Mouse (Mus musculus) hindbrain, embryonic 12.5 days (tissue): ENCODE data around the gene Bicra. TPM values are rescaled to one million over a fixed set of nuclear protein-coding genes. Genes with fewer than 3 reads are reported as not detected.

Source experiments
- ATAC-seq: fragments of 200-750 bp; cut with Nextera tagmentation; 2 replicates; pipeline ENCODE4 v1.8.0; 2017; ENCODE audit warnings: moderate TSS enrichment; ENCODE audit not compliant: low FRiP score
- H3K27ac ChIP-seq: fragments of 300-500 bp; sonication (generic); 2 replicates; pipeline ENCODE4 v1.5.1; 2016; ENCODE audit warnings: mild to moderate bottlenecking
- H3K27me3 ChIP-seq: fragments of 300-500 bp; sonication (generic); 2 replicates; pipeline ENCODE4 v1.6.1; 2016; ENCODE audit warnings: mild to moderate bottlenecking
- H3K36me3 ChIP-seq: fragments of 300-500 bp; sonication (generic); 2 replicates; pipeline ENCODE4 v1.6.1; 2016; ENCODE audit warnings: mild to moderate bottlenecking
- H3K4me1 ChIP-seq: fragments of 300-500 bp; sonication (generic); 2 replicates; pipeline ENCODE4 v1.6.1; 2016
- H3K4me2 ChIP-seq: fragments of 300-500 bp; sonication (generic); replicated peaks from 2 replicates; pipeline ENCODE4 v1.6.1; 2016; ENCODE audit warnings: mild to moderate bottlenecking
- H3K4me3 ChIP-seq: fragments of 300-500 bp; sonication (generic); 2 replicates; pipeline ENCODE4 v1.5.1; 2016; ENCODE audit warnings: mild to moderate bottlenecking
- H3K9ac ChIP-seq: fragments of 300-500 bp; sonication (generic); 2 replicates; pipeline ENCODE4 v1.6.1; 2016; ENCODE audit warnings: mild to moderate bottlenecking, moderate library complexity
- H3K9me3 ChIP-seq: fragments of 300-500 bp; sonication (generic); replicated peaks from 2 replicates; pipeline ENCODE4 v1.6.1; 2016; ENCODE audit warnings: mild to moderate bottlenecking
- WGBS: fragments of 180-500 bp; shearing (Covaris S2); methylation state at CpG from one replicate; pipeline ENCODE4 v1.1.7; 2016; 5-methylcytosine and 5-hydroxymethylcytosine counted together
- polyA plus RNA-seq: library from polyadenylated mRNA; unstranded; fragments of >200 nt; fragmentation: Nextera tagmentation; extraction: Ambion mirVana; gene quantifications from 2 replicates; pipeline ENCODE4 v1.2.1, GENCODE M21; 2016

The Bicra gene
- polyA plus RNA-seq, 1 experiment from 2014 or later = 10.3 TPM

GRCm38 (mm10) chr7:16046101-16046480 is 1.6 kb downstream of the Bicra start:
- H3K27ac ChIP-seq = peak overlapping the region; percentile 98
- WGBS = 4% methylated on average over 7 of the region's 7 CpGs
- H3K4me2 ChIP-seq = peak overlapping the region; percentile 68
- H3K9me3 ChIP-seq = no peaks in the 10 kb centered on the region
- ATAC-seq = 0 out of 2 replicates have a peak, but pooled peaks have one; percentile 6
- H3K36me3 ChIP-seq = no peaks in the 10 kb centered on the region
- H3K9ac ChIP-seq = peak overlapping the region; percentile 98
- no peaks in the 10 kb centered on the region for H3K27me3 ChIP-seq
- peaks cover 47% of the 10 kb centered on the region for H3K4me1 ChIP-seq
- H3K4me3 ChIP-seq = peak overlapping the region; percentile 64

DNA sequence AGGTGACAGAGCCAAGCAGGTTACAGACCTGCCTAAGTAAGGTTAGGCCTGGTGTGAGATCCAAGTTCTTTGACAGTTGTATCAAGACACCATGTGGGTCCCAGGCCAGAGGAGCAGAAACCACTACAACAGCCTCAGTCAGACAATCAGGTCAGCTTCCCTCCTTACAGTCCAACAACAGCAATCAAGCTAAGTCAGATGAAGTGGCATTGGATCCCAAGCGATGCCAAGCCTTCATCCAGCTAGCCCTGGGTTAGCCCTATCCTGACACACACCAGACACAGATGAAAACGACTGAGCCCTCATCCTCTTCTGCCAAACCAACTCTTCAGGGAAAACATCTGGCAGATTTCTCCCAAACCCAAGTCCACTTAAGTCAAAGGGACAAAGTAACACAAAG is 2.2 kb downstream of the Bicra start:
- H3K9me3 ChIP-seq = no peaks in the 10 kb centered on the region
- H3K9ac ChIP-seq = peak overlapping the region; percentile 41
- peak overlapping the region; percentile 68 for H3K4me2 ChIP-seq
- peak overlapping the region; percentile 98; the same call in 1 of the 2 replicates for H3K27ac ChIP-seq
- H3K4me3 ChIP-seq = peak overlapping the region; percentile 64
- H3K4me1 ChIP-seq = peaks cover 47% of the 10 kb centered on the region
- WGBS = 44% methylated on average over 2 of the region's 2 CpGs
- ATAC-seq = no peak
- H3K36me3 ChIP-seq = no peaks in the 10 kb centered on the region
- H3K27me3 ChIP-seq = no peaks in the 10 kb centered on the region

DNA sequence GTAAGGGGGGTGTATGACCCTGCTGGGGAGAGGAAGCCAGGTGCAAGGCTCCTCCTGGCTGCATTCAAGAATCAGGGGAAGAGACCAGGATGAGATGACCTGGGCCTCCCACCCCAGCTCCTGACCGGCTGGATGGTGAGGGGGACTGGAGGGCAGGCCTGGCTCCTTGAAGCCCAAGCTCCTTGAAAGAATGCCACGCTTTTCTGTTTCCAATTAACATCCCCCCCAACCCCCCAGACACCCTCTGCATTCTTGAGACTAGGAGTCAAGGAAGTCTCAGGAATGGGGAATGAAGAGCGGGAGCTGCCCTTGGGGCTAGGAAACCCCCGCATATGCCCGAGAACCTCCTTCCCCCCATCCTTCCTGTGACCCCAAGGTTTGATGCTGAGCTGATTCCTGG is 3.2 kb downstream of the Bicra start:
- peak overlapping the region; percentile 73 for H3K27ac ChIP-seq
- peak overlapping the region; percentile 47 for H3K9ac ChIP-seq
- H3K27me3 ChIP-seq = no peaks in the 10 kb centered on the region
- peaks cover 40% of the 10 kb centered on the region for H3K4me1 ChIP-seq
- peak overlapping the region; percentile 68 for H3K4me2 ChIP-seq
- peak overlapping the region; percentile 64; the same call in 1 of the 2 replicates for H3K4me3 ChIP-seq
- ATAC-seq = no peak
- WGBS = 31% methylated on average over 5 of the region's 5 CpGs
- no peaks in the 10 kb centered on the region for H3K36me3 ChIP-seq
- H3K9me3 ChIP-seq = no peaks in the 10 kb centered on the region

DNA sequence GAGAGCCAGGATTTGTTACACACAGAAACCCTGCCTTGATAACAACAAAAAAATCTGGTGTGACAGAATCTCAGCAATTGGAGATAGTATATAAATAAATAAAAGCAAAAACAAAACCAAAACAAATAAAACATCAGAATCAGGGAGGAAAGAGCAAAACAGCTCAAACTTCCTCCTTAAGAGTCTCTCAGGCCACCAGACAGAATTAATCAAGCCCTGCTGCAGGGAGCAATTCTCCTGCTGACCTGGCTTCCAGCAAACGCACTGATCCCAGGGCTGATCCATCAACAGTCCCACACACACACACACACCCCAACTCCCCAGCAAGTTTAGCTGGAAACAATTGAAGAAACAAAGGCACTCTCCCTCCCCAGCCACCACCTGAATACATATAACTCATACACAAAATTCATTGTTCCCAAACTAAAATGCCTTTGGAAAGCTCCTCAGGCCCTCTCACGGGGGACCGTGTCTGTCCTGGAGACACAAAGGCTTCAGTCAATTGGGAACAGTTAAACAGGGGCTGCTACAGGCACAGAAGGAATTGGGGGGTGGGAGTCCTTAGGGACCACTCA is 3.8 kb downstream of the Bicra start:
- Histone ChIP-seq H3K27me3 (no peaks in the 10 kb centered on the region), H3K36me3 (no peaks in the 10 kb centered on the region), H3K27ac (peak overlapping the region; percentile 73), H3K4me2 (peak overlapping the region; percentile 68), H3K9ac (peak overlapping the region; percentile 47), H3K4me3 (no peak overlapping the region), H3K9me3 (no peaks in the 10 kb centered on the region), H3K4me1 (peaks cover 34% of the 10 kb centered on the region)
- WGBS = 10% methylated on average over 3 of the region's 3 CpGs
- no peak for ATAC-seq

GRCm38 (mm10) chr7:16042850-16043775 is 4.6 kb downstream of the Bicra start:
- ATAC-seq = no peak
- 74% methylated on average over 10 of the region's 10 CpGs for WGBS
- H3K4me2 ChIP-seq = peak overlapping the region; percentile 68; the same call in 1 of the 2 replicates
- H3K27ac ChIP-seq = no peak overlapping the region; the same call in 1 of the 2 replicates
- H3K4me3 ChIP-seq = no peak overlapping the region
- no peak overlapping the region for H3K9ac ChIP-seq
- no peaks in the 10 kb centered on the region for H3K9me3 ChIP-seq
- H3K4me1 ChIP-seq = peaks cover 32% of the 10 kb centered on the region
- H3K27me3 ChIP-seq = no peaks in the 10 kb centered on the region
- no peaks in the 10 kb centered on the region for H3K36me3 ChIP-seq

GRCm38 (mm10) chr7:16041208-16041607 is 6.5 kb downstream of the Bicra start:
- Histone ChIP-seq H3K4me1 (peaks cover 31% of the 10 kb centered on the region), H3K27me3 (no peaks in the 10 kb centered on the region)
- no peak for ATAC-seq

GRCm38 (mm10) chr7:16039363-16039762 is 8.4 kb downstream of the Bicra start:
- no peak overlapping the region for H3K27ac ChIP-seq
- H3K4me2 ChIP-seq = no peak overlapping the region
- no peak for ATAC-seq
- no peaks in the 10 kb centered on the region for H3K36me3 ChIP-seq
- peaks cover 12% of the 10 kb centered on the region for H3K4me1 ChIP-seq
- no peak overlapping the region for H3K9ac ChIP-seq
- WGBS = 90% methylated on average over 5 of the region's 5 CpGs
- H3K27me3 ChIP-seq = no peaks in the 10 kb centered on the region
- H3K4me3 ChIP-seq = no peak overlapping the region
- no peaks in the 10 kb centered on the region for H3K9me3 ChIP-seq

More at GRCm38 (mm10) chr7:16041208-16041607, 6.5 kb downstream of the Bicra start:
- H3K27ac ChIP-seq = no peak overlapping the region
- no peaks in the 10 kb centered on the region for H3K36me3 ChIP-seq
- H3K4me3 ChIP-seq = no peak overlapping the region
- H3K9me3 ChIP-seq = no peaks in the 10 kb centered on the region
- 87% methylated on average over 2 of the region's 2 CpGs for WGBS
- H3K4me2 ChIP-seq = no peak overlapping the region
- H3K9ac ChIP-seq = no peak overlapping the region

- Histone ChIP-seq H3K4me2 (no peak overlapping the region), H3K9me3 (no peaks in the 10 kb centered on the region), H3K4me1 (no peaks in the 10 kb centered on the region), H3K4me3 (no peak overlapping the region), H3K27ac (no peak overlapping the region), H3K36me3 (0 out of 2 replicates have a peak, but pooled peaks cover 1% of the 10 kb centered on the region), H3K27me3 (no peaks in the 10 kb centered on the region), H3K9ac (no peak overlapping the region)
- 97% methylated on average over 6 of the region's 6 CpGs for WGBS
- ATAC-seq = no peak
Observed at GRCm38 (mm10) chr7:16036972-16037371, 10.7 kb downstream of the Bicra start.

GRCm38 (mm10) chr7:16033580-16034461 is 13.9 kb downstream of the Bicra start:
- peaks cover 2% of the 10 kb centered on the region; the same call in 1 of the 2 replicates for H3K4me1 ChIP-seq
- no peak for ATAC-seq
- WGBS = 91% methylated on average over 8 of the region's 8 CpGs

DNA sequence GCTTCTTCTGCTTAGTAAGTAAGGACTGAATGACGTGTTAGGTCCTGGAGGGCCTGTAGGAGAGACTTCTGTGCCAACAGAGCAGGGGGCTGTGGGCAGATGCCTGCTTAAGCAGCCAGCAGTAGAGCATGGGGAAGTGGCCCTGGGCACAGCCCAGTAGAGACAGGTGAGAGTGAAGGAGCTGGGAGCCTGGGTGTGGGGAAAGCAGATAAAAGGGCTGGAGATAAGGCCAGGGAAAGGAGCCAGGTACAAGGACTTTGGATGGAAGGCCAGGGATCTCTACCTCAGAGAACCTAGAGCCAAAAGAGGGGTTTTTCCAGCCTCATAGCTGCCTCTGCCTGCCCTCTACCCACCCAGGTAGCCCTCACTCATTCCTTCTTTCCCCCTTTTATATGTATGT is 14.7 kb downstream of the Bicra start:
- Histone ChIP-seq H3K27ac (no peak overlapping the region), H3K4me3 (no peak overlapping the region), H3K4me1 (peaks cover 2% of the 10 kb centered on the region; the same call in 1 of the 2 replicates), H3K9me3 (peaks cover 5% of the 10 kb centered on the region; the same call in 1 of the 2 replicates), H3K9ac (no peak overlapping the region), H3K36me3 (peaks cover 13% of the 10 kb centered on the region; the same call in 1 of the 2 replicates), H3K27me3 (no peaks in the 10 kb centered on the region), H3K4me2 (no peak overlapping the region)
- 93% methylated on average over 1 of the region's 1 CpGs for WGBS
- ATAC-seq = no peak

More at GRCm38 (mm10) chr7:16033580-16034461, 13.9 kb downstream of the Bicra start:
- peaks cover 13% of the 10 kb centered on the region; the same call in 1 of the 2 replicates for H3K36me3 ChIP-seq
- H3K9me3 ChIP-seq = peaks cover 5% of the 10 kb centered on the region; the same call in 1 of the 2 replicates
- H3K27me3 ChIP-seq = no peaks in the 10 kb centered on the region
- no peak overlapping the region for H3K27ac ChIP-seq
- H3K9ac ChIP-seq = no peak overlapping the region
- H3K4me2 ChIP-seq = no peak overlapping the region
- H3K4me3 ChIP-seq = no peak overlapping the region

GRCm38 (mm10) chr7:16031072-16031471 is 16.6 kb downstream of the Bicra start:
- no peak for ATAC-seq
- no peaks in the 10 kb centered on the region for H3K27me3 ChIP-seq
- H3K4me1 ChIP-seq = peaks cover 2% of the 10 kb centered on the region; the same call in 1 of the 2 replicates
- H3K36me3 ChIP-seq = peaks cover 13% of the 10 kb centered on the region; the same call in 1 of the 2 replicates
- WGBS = 94% methylated on average over 4 of the region's 4 CpGs
- H3K4me3 ChIP-seq = no peak overlapping the region
- no peak overlapping the region for H3K27ac ChIP-seq
- H3K9ac ChIP-seq = no peak overlapping the region
- no peak overlapping the region for H3K4me2 ChIP-seq
- peaks cover 5% of the 10 kb centered on the region; the same call in 1 of the 2 replicates for H3K9me3 ChIP-seq
